Mouse (Mus musculus): ENCODE measurements around the gene Lix1l. TPM values are rescaled to one million over a fixed set of nuclear protein-coding genes. Genes with fewer than 3 reads are reported as not detected.

Lix1l gene
- polyA plus RNA-seq, 1 experiment from 2014 or later, result 6.8 TPM

GRCm38 (mm10) chr3:96606618-96607017, 5.7 kb downstream of the Lix1l start:
- no peak overlapping the region for H3K4me2 ChIP-seq (replicated peaks)
- H3K9me3 ChIP-seq, result no peaks in the 10 kb centered on the region
- H3K9ac ChIP-seq, result no peak overlapping the region
- H3K36me3 ChIP-seq, result no peaks in the 10 kb centered on the region
- no peak for ATAC-seq (ENCODE audit: insufficient number of reproducible peaks, insufficient read depth, low FRiP score, low TSS enrichment)
- 89% methylated on average over 4 of the region's 4 CpGs for WGBS
- H3K4me1 ChIP-seq, result peaks cover 25% of the 10 kb centered on the region
- no peak overlapping the region for H3K4me3 ChIP-seq
- no peak overlapping the region for H3K27ac ChIP-seq
- H3K27me3 ChIP-seq, result no peaks in the 10 kb centered on the region

DNA sequence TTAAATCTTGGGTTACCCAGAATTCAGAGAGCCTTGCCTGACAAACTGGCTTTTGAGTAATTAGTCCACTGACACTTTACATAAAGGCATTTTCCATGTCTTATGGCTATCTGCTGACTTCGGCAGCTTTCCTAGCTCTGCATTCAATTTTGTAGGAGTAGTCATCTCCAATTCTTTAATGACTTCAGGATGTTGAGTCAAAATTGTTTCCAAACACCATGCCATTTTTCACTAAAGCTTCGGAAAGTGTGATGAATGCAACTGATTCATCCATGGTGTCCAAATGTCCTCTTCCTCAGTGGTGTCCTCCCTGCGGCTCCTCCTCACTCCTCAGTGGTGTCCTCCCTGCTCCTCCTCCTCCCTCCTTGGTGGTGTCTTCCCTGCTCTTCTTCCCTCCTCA, 17.0 kb downstream of the Lix1l start:
- peaks cover 51% of the 10 kb centered on the region for H3K36me3 ChIP-seq
- WGBS, result 59% methylated on average over 3 of the region's 3 CpGs
- no peak for ATAC-seq (ENCODE audit: insufficient number of reproducible peaks, insufficient read depth, low FRiP score, low TSS enrichment)

DNA sequence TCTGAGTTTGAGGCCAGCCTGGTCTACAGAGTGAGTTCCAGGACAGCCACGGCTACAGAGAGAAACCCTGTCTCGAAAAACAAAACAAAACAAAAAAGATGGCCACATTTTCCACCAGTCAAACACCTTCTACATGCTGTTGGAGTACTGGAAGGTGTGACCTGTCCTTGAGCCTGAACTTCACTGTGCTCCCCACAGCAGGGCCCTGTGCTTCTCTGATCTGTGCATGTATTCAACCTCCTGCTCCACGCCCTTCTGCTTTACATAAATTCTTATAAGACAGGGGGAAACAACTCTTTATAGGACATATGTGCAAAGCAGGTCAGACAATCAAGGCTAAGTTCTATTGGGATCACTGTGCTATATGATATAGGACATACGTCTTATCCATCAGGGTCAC, 22.3 kb downstream of the Lix1l start:
- Histone ChIP-seq H3K9me3 (no peaks in the 10 kb centered on the region), H3K4me1 (no peaks in the 10 kb centered on the region), H3K4me2 (replicated peaks) (no peak overlapping the region), H3K36me3 (peaks cover 48% of the 10 kb centered on the region), H3K27ac (no peak overlapping the region), H3K9ac (no peak overlapping the region), H3K27me3 (no peaks in the 10 kb centered on the region), H3K4me3 (no peak overlapping the region)
- 94% methylated on average over 4 of the region's 4 CpGs for WGBS
- no peak for ATAC-seq (ENCODE audit: insufficient number of reproducible peaks, insufficient read depth, low FRiP score, low TSS enrichment)

More for the DNA sequence above, 17.0 kb downstream of the Lix1l start:
- Histone ChIP-seq H3K27ac (no peak overlapping the region), H3K9ac (no peak overlapping the region), H3K4me1 (no peaks in the 10 kb centered on the region), H3K4me3 (no peak overlapping the region), H3K27me3 (no peaks in the 10 kb centered on the region), H3K9me3 (no peaks in the 10 kb centered on the region), H3K4me2 (replicated peaks) (no peak overlapping the region)

- under 1% methylated on average over 48 of the region's 48 CpGs for whole genome bisulfite sequencing
Observed at GRCm38 (mm10) chr3:96629729-96630600, 29.0 kb downstream of the Lix1l start, which contains the start of gene Rbm8a. Gene Rbm8a, plus strand, starts transcription at chr3:96629933.

GRCm38 (mm10) chr3:96632058-96632457, 31.1 kb downstream of the Lix1l start:
- Histone ChIP-seq H3K9ac (no peak overlapping the region), H3K4me2 (replicated peaks) (no peak overlapping the region)
- no peak for ATAC-seq (ENCODE audit: insufficient number of reproducible peaks, insufficient read depth, low FRiP score, low TSS enrichment)

More at GRCm38 (mm10) chr3:96629729-96630600, 29.0 kb downstream of the Lix1l start, which contains the start of gene Rbm8a:
- no peaks in the 10 kb centered on the region for H3K9me3 ChIP-seq
- H3K4me3 ChIP-seq, result peak within 1 kb of the TSS; percentile 70
- peaks cover 18% of the 10 kb centered on the region for H3K4me1 ChIP-seq
- no peaks in the 10 kb centered on the region for H3K27me3 ChIP-seq
- peak within 1 kb of the TSS; percentile 74 for H3K9ac ChIP-seq
- ATAC-seq (ENCODE audit: insufficient number of reproducible peaks, insufficient read depth, low FRiP score, low TSS enrichment), result peak; percentile 92
- peak within 1 kb of the TSS; percentile 73 for H3K4me2 ChIP-seq (replicated peaks)
- peaks cover 21% of the 10 kb centered on the region for H3K36me3 ChIP-seq
- H3K27ac ChIP-seq, result peak within 1 kb of the TSS; percentile 77

GRCm38 (mm10) chr3:96634015-96634414, 33.1 kb downstream of the Lix1l start:
- no peak for ATAC-seq (ENCODE audit: insufficient number of reproducible peaks, insufficient read depth, low FRiP score, low TSS enrichment)
- 77% methylated on average over 1 of the region's 1 CpGs for WGBS

More at GRCm38 (mm10) chr3:96632058-96632457, 31.1 kb downstream of the Lix1l start:
- Histone ChIP-seq H3K4me1 (peaks cover 27% of the 10 kb centered on the region), H3K9me3 (no peaks in the 10 kb centered on the region), H3K27ac (no peak overlapping the region), H3K4me3 (no peak overlapping the region), H3K36me3 (peaks cover 15% of the 10 kb centered on the region), H3K27me3 (no peaks in the 10 kb centered on the region)

GRCm38 (mm10) chr3:96634928-96635879, 34.3 kb downstream of the Lix1l start, which contains the start of the genes Pex11b and Gm42957:
Gene Pex11b, plus strand, starts transcription at chr3:96635376.
Gene Gm42957, plus strand, starts transcription at chr3:96635474.
- 2% methylated on average over 60 of the region's 60 CpGs for WGBS
- Histone ChIP-seq H3K4me1 (peaks cover 21% of the 10 kb centered on the region), H3K9ac (peak within 1 kb of the TSS; percentile 98), H3K4me3 (peak within 1 kb of the TSS; percentile 91), H3K27me3 (no peaks in the 10 kb centered on the region), H3K4me2 (replicated peaks) (peak within 1 kb of the TSS; percentile 60), H3K9me3 (no peaks in the 10 kb centered on the region), H3K36me3 (peaks cover 44% of the 10 kb centered on the region), H3K27ac (peak within 1 kb of the TSS; percentile 91)
- peak; percentile 80 for ATAC-seq (ENCODE audit: insufficient number of reproducible peaks, insufficient read depth, low FRiP score, low TSS enrichment)

More at GRCm38 (mm10) chr3:96634015-96634414, 33.1 kb downstream of the Lix1l start:
- no peak overlapping the region for H3K27ac ChIP-seq
- no peak overlapping the region for H3K4me2 ChIP-seq (replicated peaks)
- H3K9ac ChIP-seq, result no peak overlapping the region
- peaks cover 22% of the 10 kb centered on the region for H3K4me1 ChIP-seq
- no peaks in the 10 kb centered on the region for H3K9me3 ChIP-seq
- no peak overlapping the region for H3K4me3 ChIP-seq
- peaks cover 32% of the 10 kb centered on the region for H3K36me3 ChIP-seq
- H3K27me3 ChIP-seq, result no peaks in the 10 kb centered on the region

DNA sequence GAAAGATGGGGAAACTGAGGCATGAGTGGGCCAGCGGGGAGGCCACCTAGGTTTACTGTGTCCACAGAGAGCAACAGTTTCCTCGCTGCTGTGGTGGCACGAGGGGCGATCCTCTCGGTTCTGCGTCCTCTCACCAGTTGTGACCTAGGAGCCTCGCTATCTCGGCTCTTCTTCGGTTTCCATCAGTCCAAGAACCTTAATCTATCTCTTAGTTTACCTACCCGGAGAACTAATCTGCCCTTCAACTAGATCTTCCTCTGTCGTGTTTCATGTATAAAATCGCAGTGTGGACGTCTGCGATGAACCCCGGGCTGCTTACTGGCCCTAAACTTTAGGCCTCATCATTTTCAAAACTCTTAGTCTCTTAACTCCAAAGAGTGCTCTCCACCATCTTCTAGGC, 35.0 kb downstream of the Lix1l start:
- Histone ChIP-seq H3K4me2 (replicated peaks) (peak overlapping the region; percentile 60), H3K9me3 (no peaks in the 10 kb centered on the region), H3K9ac (peak overlapping the region; percentile 98), H3K36me3 (peaks cover 45% of the 10 kb centered on the region), H3K4me3 (peak overlapping the region; percentile 91), H3K27me3 (no peaks in the 10 kb centered on the region), H3K4me1 (peaks cover 17% of the 10 kb centered on the region), H3K27ac (peak overlapping the region; percentile 91)
- ATAC-seq (ENCODE audit: insufficient number of reproducible peaks, insufficient read depth, low FRiP score, low TSS enrichment), result no peak
- WGBS, result 8% methylated on average over 15 of the region's 15 CpGs

- peak overlapping the region; percentile 98 for H3K9ac ChIP-seq
- peak overlapping the region; percentile 60 for H3K4me2 ChIP-seq (replicated peaks)
- no peak for ATAC-seq (ENCODE audit: insufficient number of reproducible peaks, insufficient read depth, low FRiP score, low TSS enrichment)
- H3K27me3 ChIP-seq, result no peaks in the 10 kb centered on the region
- peak overlapping the region; percentile 91 for H3K4me3 ChIP-seq
- H3K9me3 ChIP-seq, result no peaks in the 10 kb centered on the region
- peaks cover 12% of the 10 kb centered on the region for H3K4me1 ChIP-seq
- WGBS, result 66% methylated on average over 11 of the region's 11 CpGs
- H3K27ac ChIP-seq, result no peak overlapping the region
- H3K36me3 ChIP-seq, result peaks cover 51% of the 10 kb centered on the region
Observed at GRCm38 (mm10) chr3:96636448-96636847, 35.5 kb downstream of the Lix1l start.

- ATAC-seq (ENCODE audit: insufficient number of reproducible peaks, insufficient read depth, low FRiP score, low TSS enrichment), result no peak
- Histone ChIP-seq H3K4me2 (replicated peaks) (no peak overlapping the region), H3K9ac (no peak overlapping the region), H3K4me3 (no peak overlapping the region), H3K9me3 (no peaks in the 10 kb centered on the region), H3K27ac (no peak overlapping the region), H3K27me3 (no peaks in the 10 kb centered on the region), H3K4me1 (peaks cover 12% of the 10 kb centered on the region), H3K36me3 (peaks cover 50% of the 10 kb centered on the region)
- WGBS, result 71% methylated on average over 1 of the region's 1 CpGs
Observed at GRCm38 (mm10) chr3:96639219-96639618, 38.3 kb downstream of the Lix1l start.

DNA sequence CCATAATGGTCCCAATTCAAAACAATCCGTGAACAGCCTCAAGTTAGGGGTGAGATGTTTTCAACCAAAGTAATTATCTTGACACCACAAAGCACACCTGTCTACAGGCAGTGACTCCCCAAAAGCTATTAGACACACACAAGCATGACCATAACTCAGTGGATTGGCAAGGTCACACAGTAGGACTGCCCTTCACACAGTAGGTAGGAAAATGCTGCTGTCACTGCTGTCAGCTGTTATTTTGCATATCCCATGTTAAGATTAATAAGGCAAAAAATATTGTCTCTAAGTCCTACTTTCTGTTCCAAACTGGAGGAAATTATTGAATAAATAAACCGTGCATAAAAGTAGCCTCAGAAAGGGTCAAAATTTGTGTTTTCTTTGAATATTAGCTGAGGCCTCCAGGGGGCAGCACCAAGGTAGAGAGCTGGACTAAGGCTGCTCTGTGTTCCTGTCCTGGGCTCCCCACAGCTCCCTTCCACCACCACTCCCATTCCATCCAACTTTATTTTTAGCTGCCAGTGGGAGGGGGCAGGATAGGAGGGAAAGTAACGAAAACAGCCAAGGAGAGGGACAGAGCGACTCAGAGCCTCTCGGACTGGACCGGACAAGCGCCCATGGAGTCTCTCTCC, 44.2 kb downstream of the Lix1l start, which contains the start of gene Itga10:
Gene Itga10 (plus strand): TSS at position 567 of the 632 bp plus-strand sequence.
- 65% methylated on average over 7 of the region's 7 CpGs for WGBS
- H3K36me3 ChIP-seq, result peaks cover 29% of the 10 kb centered on the region
- H3K4me2 ChIP-seq (replicated peaks), result no peak within 1 kb of the TSS
- no peak within 1 kb of the TSS for H3K4me3 ChIP-seq
- H3K27me3 ChIP-seq, result no peaks in the 10 kb centered on the region
- no peaks in the 10 kb centered on the region for H3K4me1 ChIP-seq
- no peaks in the 10 kb centered on the region for H3K9me3 ChIP-seq
- H3K27ac ChIP-seq, result no peak within 1 kb of the TSS
- no peak within 1 kb of the TSS for H3K9ac ChIP-seq
- ATAC-seq (ENCODE audit: insufficient number of reproducible peaks, insufficient read depth, low FRiP score, low TSS enrichment), result 0 out of 2 replicates have a peak, but pooled peaks have one; percentile 52
